In genomic region chr19:45993981-45994737, GRCm38 (mm10) we compare ENCODE assay signal across 16 mouse cellular contexts.
"Had no signal": no experiment of that assay in that cellular context is flagged by ENCODE, and none has a peak within 500 bp of the region (broad histone marks: within the 10 kb centered on the region; RNA-seq: fewer than 3 reads in every experiment).

No protein-coding gene starts in this region.

- H3K36me3 ChIP-seq: lung, embryonic 15.5 days had no signal

- H3K9ac ChIP-seq: limb, embryonic 12.5 days; liver, embryonic 13.5 days; liver, postnatal 0 days; lung, embryonic 15.5 days; neural tube, embryonic 13.5 days; stomach, embryonic 15.5 days had no signal

- ATAC-seq: intestine, postnatal 0 days; liver, postnatal 0 days; midbrain, embryonic 16.5 days had no signal

- H3K27ac ChIP-seq: limb, embryonic 12.5 days; liver, embryonic 13.5 days; lung, embryonic 15.5 days; macrophage; neural tube, embryonic 13.5 days; stomach, embryonic 15.5 days had no signal

- DNase-seq: liver; liver, embryonic 13.5 days; liver, postnatal 0 days; lung, postnatal 14 days; right cerebral cortex, postnatal 14 days; thymus, adult 2 months; thymus, postnatal 25 days had no signal

- H3K27me3 ChIP-seq: limb, embryonic 12.5 days; liver, embryonic 13.5 days; lung, embryonic 15.5 days; megakaryocyte, embryonic 14.5 days; neural tube, embryonic 13.5 days; stomach, embryonic 15.5 days had no signal

- H3K4me2 ChIP-seq: limb, embryonic 12.5 days; liver, embryonic 13.5 days; lung, embryonic 15.5 days; midbrain, embryonic 11.5 days; neural tube, embryonic 13.5 days; stomach, embryonic 15.5 days had no signal

- H3K9me3 ChIP-seq: liver, embryonic 13.5 days; lung, embryonic 15.5 days; stomach, embryonic 15.5 days had no signal

- H3K4me3 ChIP-seq: limb, embryonic 12.5 days; liver, embryonic 13.5 days; lung, embryonic 15.5 days; megakaryocyte, embryonic 14.5 days; neural tube, embryonic 13.5 days; stomach, embryonic 15.5 days had no signal
